Mouse (Mus musculus) CH12.LX (cell line): ENCODE data around the gene Gimap7.

Experiments
- BHLHE40 ChIP-seq: IDR thresholded peaks from 2 replicates; pipeline ENCODE4 v1.6.1; 2011; ENCODE audit warnings: mild to moderate bottlenecking, low read depth, low read length, improper control_type of control experiment
- CHD2 ChIP-seq: IDR thresholded peaks from 2 replicates; pipeline ENCODE4 v1.6.1; 2011; ENCODE audit warnings: low read length, improper control_type of control experiment
- CTCF ChIP-seq, 2 experiments: IDR thresholded peaks in 1 of 2; conservative IDR thresholded peaks in 1 of 2; 2 replicates each; pipeline ENCODE4 v1.5.1; 2011 to 2012; ENCODE audit warnings: low read depth in 2 of 2, low read length in 2 of 2, improper control_type of control experiment in 1 of 2, inconsistent platforms in 1 of 2, mild to moderate bottlenecking in 1 of 2, moderate library complexity in 1 of 2
- E2F4 ChIP-seq: IDR thresholded peaks from 2 replicates; pipeline ENCODE4 v1.6.1; 2011; ENCODE audit warnings: low read depth, low read length, improper control_type of control experiment; ENCODE audit not compliant: insufficient replicate concordance
- EP300 ChIP-seq: IDR thresholded peaks from 2 replicates; pipeline ENCODE4 v1.6.1; 2011; ENCODE audit warnings: low read length, improper control_type of control experiment
- HCFC1 ChIP-seq: IDR thresholded peaks from 2 replicates; pipeline ENCODE4 v1.6.1; 2012; ENCODE audit warnings: low read depth, mild to moderate bottlenecking, inconsistent platforms, low read length, improper control_type of control experiment
- MAX ChIP-seq: IDR thresholded peaks from 2 replicates; pipeline ENCODE4 v1.6.1; 2011; ENCODE audit warnings: low read length, improper control_type of control experiment
- MAZ ChIP-seq: IDR thresholded peaks from 2 replicates; pipeline ENCODE4 v1.6.1; 2012; ENCODE audit warnings: low read depth, mild to moderate bottlenecking, inconsistent platforms, low read length, improper control_type of control experiment, moderate library complexity
- POLR2A ChIP-seq: IDR thresholded peaks from 2 replicates; pipeline ENCODE4 v1.6.1; 2011; ENCODE audit warnings: low read depth, mild to moderate bottlenecking, improper control_type of control experiment, low read length
- SIN3A ChIP-seq: IDR thresholded peaks from 2 replicates; pipeline ENCODE4 v1.6.1; 2012; ENCODE audit warnings: low read length, improper control_type of control experiment, inconsistent platforms
- SMC3 ChIP-seq: IDR thresholded peaks from 2 replicates; pipeline ENCODE4 v1.6.1; 2011; ENCODE audit warnings: low read depth, low read length, improper control_type of control experiment
- USF1 ChIP-seq: IDR thresholded peaks from 2 replicates; pipeline ENCODE4 v1.6.1; 2014; ENCODE audit warnings: low read depth, mild to moderate bottlenecking, inconsistent platforms, low read length, improper control_type of control experiment
- ZC3H11A ChIP-seq: IDR thresholded peaks from 2 replicates; pipeline ENCODE4 v1.6.1; 2012; ENCODE audit warnings: low read depth, mild to moderate bottlenecking, inconsistent platforms, low read length, improper control_type of control experiment
- ZKSCAN1 ChIP-seq: IDR thresholded peaks from 2 replicates; pipeline ENCODE4 v1.6.1; 2012; ENCODE audit warnings: low read depth, inconsistent platforms, low read length, improper control_type of control experiment, borderline replicate concordance

- TF ChIP-seq HCFC1 = no peak
- TF ChIP-seq SMC3 = no peak
- TF ChIP-seq CTCF (conservative IDR thresholded peaks at IDR 0.05 in 1 of 2, IDR thresholded peaks at IDR 0.05 in 1 of 2; ENCODE audit: low read depth in 2 of 2, low read length in 2 of 2) = no peak
- no peak for TF ChIP-seq MAZ
- TF ChIP-seq POLR2A = no peak
- no peak for TF ChIP-seq ZKSCAN1
- no peak for TF ChIP-seq MAX
- TF ChIP-seq ZC3H11A = no peak
- no peak for TF ChIP-seq SIN3A
- TF ChIP-seq CHD2 = no peak
- no peak for TF ChIP-seq EP300
- TF ChIP-seq BHLHE40 = no peak
- no peak for TF ChIP-seq E2F4
- no peak for TF ChIP-seq USF1
These were observed 45.3 kb downstream of the Gimap7 start for GRCm38 (mm10) chr6:48763567-48764270.
